Mouse (Mus musculus): ENCODE results near the gene Cenpv. TPM values are rescaled to one million over a fixed set of nuclear protein-coding genes. Genes with fewer than 3 reads are reported as not detected.

The Cenpv gene
- total and polyA plus RNA-seq, 3 experiments, result 24.4 to 107 (median 33.6) TPM

DNA sequence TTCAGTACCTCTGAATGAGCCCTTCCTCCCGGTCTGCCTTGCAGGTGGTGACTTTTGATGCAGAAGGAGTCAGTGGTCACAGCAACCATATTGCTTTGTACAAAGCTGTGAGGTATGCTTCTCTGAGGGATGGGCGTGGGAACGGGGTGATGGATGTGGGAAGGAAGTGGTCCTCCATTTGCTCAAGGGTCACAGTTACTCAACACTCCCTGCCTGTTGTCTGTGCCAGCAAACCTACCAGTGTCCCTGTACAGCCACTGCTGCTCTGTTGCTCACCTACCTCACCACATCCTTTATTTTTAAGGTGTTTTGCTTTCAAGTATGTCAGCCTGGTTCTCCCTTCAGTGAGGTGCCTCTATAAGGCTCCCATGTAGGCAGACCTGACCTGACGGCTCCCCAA, 31.4 kb downstream of the Cenpv start:
- no peaks in the 10 kb centered on the region for H3K27me3 ChIP-seq (replicated peaks)
- peaks cover 0 to 13% of the 10 kb centered on the region in 2 experiments; a peak in 2 of 4 replicates for H3K4me1 ChIP-seq (ENCODE audit: control insufficient read depth in 1 of 2, insufficient read depth in 2 of 2)
- peaks cover 4% of the 10 kb centered on the region for H3K9me3 ChIP-seq (replicated peaks; ENCODE audit: low read length)
- TF ChIP-seq RCOR1 (conservative IDR thresholded peaks at IDR 0.05; ENCODE audit: low read depth, low read length) (no peak), EP300 (IDR thresholded peaks at IDR 0.05; ENCODE audit: low read length) (no peak), E2F4 (IDR thresholded peaks at IDR 0.05; ENCODE audit: insufficient replicate concordance, low read depth, low read length) (no peak), TBP (conservative IDR thresholded peaks at IDR 0.05; ENCODE audit: low read depth, low read length) (no peak), NELFE (IDR thresholded peaks at IDR 0.05; ENCODE audit: low read depth, low read length) (no peak), CHD2 (IDR thresholded peaks at IDR 0.05; ENCODE audit: low read length) (no peak), BHLHE40 (IDR thresholded peaks at IDR 0.05; ENCODE audit: low read depth, low read length) (no peak), GABPA (IDR thresholded peaks at IDR 0.05; ENCODE audit: insufficient replicate concordance, low read depth, low read length) (no peak), POLR2AphosphoS2 (IDR thresholded peaks at IDR 0.05; ENCODE audit: low read depth, low read length) (no peak), MEF2A (IDR thresholded peaks at IDR 0.05; ENCODE audit: borderline replicate concordance, low read depth, low read length) (no peak), ZNF384 (IDR thresholded peaks at IDR 0.05; ENCODE audit: low read depth, low read length) (no peak), UBTF (IDR thresholded peaks at IDR 0.05; ENCODE audit: low read depth, low read length) (no peak), MXI1 (IDR thresholded peaks at IDR 0.05; ENCODE audit: low read depth, low read length) (no peak), USF2 (conservative IDR thresholded peaks at IDR 0.05; ENCODE audit: low read depth, low read length) (no peak), ZMIZ1 (IDR thresholded peaks at IDR 0.05; ENCODE audit: low read depth, low read length) (no peak), IRF4 (IDR thresholded peaks at IDR 0.05; ENCODE audit: low read depth, low read length) (no peak), POLR2A (IDR thresholded peaks at IDR 0.05; ENCODE audit: low read depth, low read length) (no peak), JUN (IDR thresholded peaks at IDR 0.05; ENCODE audit: insufficient read depth, low read depth, low read length) (no peak), USF1 (IDR thresholded peaks at IDR 0.05; ENCODE audit: low read depth, low read length) (no peak)
- H3K36me3 ChIP-seq (replicated peaks in 1 of 2; ENCODE audit: control insufficient read depth in 1 of 2, insufficient read depth in 1 of 2, low read length in 1 of 2), result peaks cover 3 to 28% of the 10 kb centered on the region in 2 experiments
- H3K4me2 ChIP-seq (ENCODE audit: insufficient read depth, low read depth, poor library complexity, severe bottlenecking), result no peak overlapping the region
- no peak for DNase-seq (ENCODE audit: extremely low read depth)
- in situ Hi-C loops (cut with MboI; ENCODE audit: low pct_ligation_motif_present, low pct_unique_long_range_greater_than_20kb, low sequenced_read_pairs) (no loop called here), dilution Hi-C loops (cut with MboI; ENCODE audit: extremely low pct_ligation_motif_present, extremely low pct_unique_long_range_greater_than_20kb, low sequenced_read_pairs) (no loop called here)
- no peaks in the 10 kb centered on the region for H3K79me2 ChIP-seq (replicated peaks; ENCODE audit: control insufficient read depth, extremely low read depth, insufficient read depth, poor library complexity, severe bottlenecking)
- no peak overlapping the region for H3K27ac ChIP-seq (ENCODE audit: insufficient read depth, low read depth)
- H3K4me3 ChIP-seq (replicated peaks in 1 of 3; ENCODE audit: low read depth in 2 of 3, low read length in 2 of 3, poor library complexity in 1 of 3), result no peak overlapping the region
- no peak overlapping the region for H3K9ac ChIP-seq (ENCODE audit: insufficient read depth, low read depth)

DNA sequence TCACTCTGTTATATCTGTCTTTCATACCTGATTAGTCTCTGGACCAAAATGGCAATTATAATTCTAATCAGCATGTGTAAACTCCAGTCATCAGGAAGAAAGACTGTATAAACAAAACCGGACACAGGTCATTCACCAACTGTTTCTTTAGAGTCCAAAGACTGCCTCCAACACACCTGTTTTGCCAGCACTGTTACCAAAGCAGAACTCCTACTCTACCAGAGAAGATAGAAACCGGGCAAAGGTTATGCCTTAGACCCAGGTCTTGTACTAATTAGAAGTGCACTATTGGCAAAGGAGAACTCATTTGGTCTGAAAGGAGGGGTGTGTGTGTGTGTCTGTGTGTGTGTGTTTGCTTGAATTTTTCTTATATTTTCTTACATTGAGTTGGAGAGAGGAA, 38.5 kb downstream of the Cenpv start:
- Histone ChIP-seq H3K36me3 (replicated peaks in 1 of 2; ENCODE audit: control insufficient read depth in 1 of 2, insufficient read depth in 1 of 2, low read length in 1 of 2) (peaks cover 0 to 5% of the 10 kb centered on the region in 2 experiments), H3K9me3 (replicated peaks; ENCODE audit: low read length) (no peaks in the 10 kb centered on the region), H3K4me1 (ENCODE audit: control insufficient read depth in 1 of 2, insufficient read depth in 2 of 2) (no peaks in the 10 kb centered on the region), H3K27ac (ENCODE audit: insufficient read depth, low read depth) (no peak overlapping the region), H3K4me2 (ENCODE audit: insufficient read depth, low read depth, poor library complexity, severe bottlenecking) (no peak overlapping the region), H3K9ac (ENCODE audit: insufficient read depth, low read depth) (no peak overlapping the region), H3K27me3 (replicated peaks) (no peaks in the 10 kb centered on the region), H3K4me3 (replicated peaks in 1 of 3; ENCODE audit: low read depth in 2 of 3, low read length in 2 of 3, poor library complexity in 1 of 3) (no peak overlapping the region), H3K79me2 (replicated peaks; ENCODE audit: control insufficient read depth, extremely low read depth, insufficient read depth, poor library complexity, severe bottlenecking) (no peaks in the 10 kb centered on the region)
- no peak for DNase-seq (ENCODE audit: extremely low read depth)
- in situ Hi-C loops (cut with MboI; ENCODE audit: low pct_ligation_motif_present, low pct_unique_long_range_greater_than_20kb, low sequenced_read_pairs) (no loop called here), dilution Hi-C loops (cut with MboI; ENCODE audit: extremely low pct_ligation_motif_present, extremely low pct_unique_long_range_greater_than_20kb, low sequenced_read_pairs) (no loop called here)
- TF ChIP-seq MEF2A (IDR thresholded peaks at IDR 0.05; ENCODE audit: borderline replicate concordance, low read depth, low read length) (no peak), ZKSCAN1 (IDR thresholded peaks at IDR 0.05; ENCODE audit: borderline replicate concordance, low read depth, low read length) (no peak), ZC3H11A (IDR thresholded peaks at IDR 0.05; ENCODE audit: low read depth, low read length) (no peak), E2F4 (IDR thresholded peaks at IDR 0.05; ENCODE audit: insufficient replicate concordance, low read depth, low read length) (no peak), ZNF384 (IDR thresholded peaks at IDR 0.05; ENCODE audit: low read depth, low read length) (no peak), NRF1 (IDR thresholded peaks at IDR 0.05; ENCODE audit: low read depth, low read length) (no peak), TCF12 (IDR thresholded peaks at IDR 0.05; ENCODE audit: low read depth, low read length) (no peak), MAZ (IDR thresholded peaks at IDR 0.05; ENCODE audit: low read depth, low read length) (no peak), SIN3A (IDR thresholded peaks at IDR 0.05; ENCODE audit: low read length) (no peak), RCOR1 (conservative IDR thresholded peaks at IDR 0.05; ENCODE audit: low read depth, low read length) (no peak), HCFC1 (IDR thresholded peaks at IDR 0.05; ENCODE audit: low read depth, low read length) (no peak)

Measured in CH12.LX (cell line).